Mouse (Mus musculus) neutrophil, adult 59 days (primary cell): Measurements from ENCODE around the gene Dip2c. TPM values are rescaled to one million over a fixed set of nuclear protein-coding genes. Genes with fewer than 3 reads are reported as not detected.

ENCODE experiments used
- total RNA-seq, 2 experiments: library from RNA; stranded (reverse); gene quantifications; 1 replicate in 1 of 2; 2 replicates in 1 of 2; pipeline ENCODE4 v1.2.4; 2023

Gene Dip2c
- 1 to 10 TPM in 1 of 2 experiments, under 1 TPM in 1; 0.76 to 1.1 TPM for total RNA-seq

DNA sequence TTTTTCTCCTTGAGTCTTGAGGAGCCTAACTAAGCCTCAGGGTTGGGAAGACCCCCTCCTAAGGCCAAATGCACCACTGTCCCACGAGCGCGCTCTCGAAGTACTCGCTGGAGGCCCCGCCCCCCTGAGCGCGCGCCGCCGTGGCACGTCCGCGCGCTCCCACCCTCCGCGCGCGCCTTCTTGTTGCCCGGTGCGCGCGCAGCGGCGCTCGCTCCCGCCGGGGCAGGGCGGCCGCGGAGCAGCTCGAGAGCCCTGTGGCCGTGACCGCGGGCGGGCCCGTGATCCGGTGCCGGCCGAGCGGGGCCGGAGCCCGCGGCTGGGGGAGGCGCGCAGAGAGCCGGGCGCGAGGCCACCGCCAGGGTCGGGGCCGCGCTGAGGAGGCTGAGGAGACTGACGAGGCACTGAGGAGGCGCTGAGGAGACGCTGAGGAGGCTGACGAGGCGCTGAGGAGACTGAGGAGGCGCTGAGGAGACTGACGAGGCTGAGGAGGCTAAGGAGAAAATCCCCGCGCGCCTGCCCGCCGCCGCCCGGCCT, at the start of gene Dip2c:
Dip2c (plus strand) TSS at position 207 of the 534 bp plus-strand sequence.

Other genes starting within 250 kb of the Dip2c start
- 100 to 1,000 TPM; 111 to 112 TPM for gene Larp4b, start 182.6 kb upstream of the Dip2c start, total RNA-seq